Mouse (Mus musculus): ENCODE results near the gene Rasa3.
A peak's percentile ranks its signal among the peaks of the same experiment; 100 is the strongest.

Gene Rasa3

GRCm38 (mm10) chr8:13684131-13684530 lies 6.7 kb upstream of the Rasa3 start:
- DNase-seq: peak; percentile 37

DNA sequence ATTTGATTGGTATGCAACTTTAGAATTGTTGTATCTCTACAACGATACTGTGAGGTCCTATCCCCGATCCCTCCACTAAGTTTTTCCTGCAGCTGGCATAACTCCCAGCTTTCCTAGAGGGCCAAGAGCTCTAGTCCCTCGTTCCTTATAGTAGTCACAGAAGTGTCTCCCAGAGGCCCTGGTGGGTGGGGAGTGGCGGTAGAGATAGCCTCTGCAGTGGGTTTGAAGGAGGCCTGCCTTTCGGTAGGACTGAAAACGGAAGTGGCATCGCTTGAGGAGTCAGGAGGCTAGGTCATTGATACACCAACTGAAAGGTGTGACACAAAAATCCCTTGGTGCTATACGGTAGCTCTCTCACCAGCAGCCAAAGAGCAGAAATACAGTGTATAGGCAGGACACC lies 779 bp upstream of the Rasa3 start:
- DNase-seq: peak; percentile 34

DNA sequence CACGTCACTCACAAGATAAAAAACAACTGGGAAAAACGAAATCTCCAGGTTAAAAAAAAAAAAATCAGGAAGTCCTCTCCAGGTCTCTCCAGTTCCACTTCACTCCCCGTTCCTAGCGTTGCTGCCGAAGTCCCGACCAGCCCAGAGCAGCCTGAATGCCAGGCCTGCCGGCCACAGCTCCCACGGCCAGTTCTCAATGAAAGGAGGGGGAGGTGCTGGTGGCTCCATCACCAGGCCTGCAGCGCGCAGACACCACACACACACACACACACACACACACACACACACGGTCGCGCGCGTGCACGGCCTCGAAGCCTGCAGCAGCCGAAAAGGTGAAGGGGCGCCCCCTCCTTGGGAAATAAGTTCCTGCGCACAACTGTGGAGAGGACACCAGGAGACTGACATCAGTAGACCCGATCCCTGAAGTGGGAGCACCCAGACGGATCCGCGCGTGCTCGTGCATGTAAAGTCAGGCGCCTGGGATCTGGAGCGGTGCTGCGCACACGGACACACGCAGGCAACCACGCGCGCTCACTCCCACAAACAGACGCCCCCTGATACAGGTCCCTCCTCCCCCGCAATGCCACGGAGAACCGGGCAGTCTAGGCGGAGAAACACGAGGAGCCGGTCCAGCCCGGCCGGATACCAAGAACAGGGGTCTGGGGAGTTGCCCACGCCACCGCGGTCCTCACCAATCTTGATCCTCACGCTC lies 546 bp downstream of the Rasa3 start:
- DNase-seq: peak; percentile 82

DNA sequence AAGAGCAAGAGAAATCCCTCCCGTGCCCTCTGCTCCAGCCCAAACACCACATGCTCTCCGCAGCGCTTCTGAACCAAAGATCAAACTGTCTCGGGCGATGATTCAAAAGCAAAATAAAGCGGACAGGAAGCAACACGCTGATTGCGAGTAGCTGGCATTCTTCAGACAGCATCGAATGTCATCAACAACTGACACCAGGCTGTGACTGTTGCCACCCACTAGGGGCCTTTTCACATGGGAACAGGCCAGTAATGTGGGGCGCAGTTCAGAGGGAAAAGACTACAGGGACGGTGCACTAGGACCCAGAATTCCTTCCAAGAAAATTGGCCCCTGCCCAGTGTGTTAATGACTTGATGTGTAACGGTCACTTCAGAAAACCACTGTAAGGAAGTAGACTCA lies 1.1 kb downstream of the Rasa3 start:
- DNase-seq: peak; percentile 40

DNA sequence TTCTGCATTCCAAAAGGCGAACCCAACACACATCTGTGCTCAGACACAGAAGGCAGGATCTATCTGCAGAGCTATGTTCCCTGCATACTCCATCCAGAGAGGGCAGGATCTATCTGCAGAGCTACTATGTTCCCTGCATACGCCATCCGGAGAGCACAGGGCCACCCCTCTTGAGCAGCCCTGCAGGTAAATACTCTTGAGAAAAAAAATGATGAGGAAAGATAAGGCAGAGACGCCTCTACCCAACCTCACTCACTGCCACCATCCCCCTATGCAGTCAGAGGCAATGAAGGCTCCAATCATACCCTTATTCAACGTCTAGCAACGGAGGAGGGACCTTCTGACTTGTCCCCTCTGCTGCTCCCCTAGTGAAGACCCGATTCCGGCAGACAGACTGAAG lies 1.9 kb downstream of the Rasa3 start:
- DNase-seq: peak; percentile 21

DNA sequence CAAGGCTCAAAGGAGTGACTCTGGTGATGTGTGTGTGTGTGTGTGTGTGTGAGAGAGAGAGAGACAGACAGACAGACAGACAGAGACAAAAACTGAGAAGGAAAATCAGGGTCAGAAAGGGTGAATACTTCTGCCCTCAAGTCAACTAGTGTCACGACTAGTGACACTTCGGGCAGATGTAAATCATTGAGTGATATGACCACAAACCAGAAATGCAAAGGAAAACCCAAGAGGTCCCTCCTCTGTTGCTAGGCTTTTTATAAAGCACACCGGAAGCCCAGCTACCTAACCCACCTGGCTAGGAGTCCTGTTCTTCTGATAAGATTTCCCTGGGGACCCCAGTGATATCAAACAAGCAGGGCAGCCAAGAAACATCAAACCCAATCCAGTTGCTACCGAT lies 2.3 kb downstream of the Rasa3 start:
- DNase-seq: no peak

GRCm38 (mm10) chr8:13674294-13675010 lies 3.0 kb downstream of the Rasa3 start:
- peak; percentile 40 for DNase-seq

DNA sequence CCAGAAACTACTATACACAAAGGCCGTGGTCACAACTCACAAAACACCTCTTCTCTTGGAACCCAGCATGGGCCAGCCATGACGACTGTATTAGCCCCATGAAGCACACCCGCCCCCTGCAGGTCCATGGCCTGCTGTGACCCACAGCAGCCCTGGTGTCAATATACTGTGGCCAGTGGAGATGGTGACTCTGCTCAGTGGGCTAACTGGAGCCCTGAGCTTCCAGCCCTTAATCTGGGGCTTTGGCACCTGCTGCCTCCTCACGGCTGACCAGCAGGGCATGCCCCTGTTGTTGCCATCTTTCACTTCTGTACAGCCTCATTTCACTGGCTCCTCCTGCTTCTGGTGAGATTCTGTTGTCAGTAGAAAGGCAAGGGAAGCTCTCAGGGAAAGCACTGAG lies 4.2 kb downstream of the Rasa3 start:
- no peak for DNase-seq

- DNase-seq: no peak
Measured at GRCm38 (mm10) chr8:13671246-13672003, 6.0 kb downstream of the Rasa3 start.

DNA sequence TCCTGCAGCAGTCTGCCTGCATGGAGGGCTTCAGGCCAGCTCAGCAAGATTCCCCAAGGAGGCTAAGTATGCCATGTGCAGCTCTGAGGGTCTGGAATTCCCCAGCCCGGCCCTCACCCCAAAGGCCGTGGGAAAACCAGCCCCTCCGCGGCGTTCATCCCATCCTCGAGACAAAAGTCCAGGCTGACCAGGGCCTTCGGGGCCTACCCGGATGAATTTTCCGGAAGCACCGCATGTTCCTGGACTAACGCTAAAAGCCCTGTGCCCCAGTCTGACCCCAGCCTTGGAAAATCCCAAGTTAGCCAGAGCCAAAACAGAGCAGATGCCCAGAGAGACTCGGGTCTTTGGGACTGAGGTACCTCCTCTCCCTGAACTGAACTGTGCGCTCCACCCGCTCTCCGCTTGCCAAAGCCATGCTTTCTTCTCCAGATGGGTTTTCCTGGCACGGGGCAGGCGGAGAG lies 7.4 kb downstream of the Rasa3 start:
- DNase-seq: no peak

GRCm38 (mm10) chr8:13668367-13668766 lies 9.0 kb downstream of the Rasa3 start:
- no peak for DNase-seq

DNA sequence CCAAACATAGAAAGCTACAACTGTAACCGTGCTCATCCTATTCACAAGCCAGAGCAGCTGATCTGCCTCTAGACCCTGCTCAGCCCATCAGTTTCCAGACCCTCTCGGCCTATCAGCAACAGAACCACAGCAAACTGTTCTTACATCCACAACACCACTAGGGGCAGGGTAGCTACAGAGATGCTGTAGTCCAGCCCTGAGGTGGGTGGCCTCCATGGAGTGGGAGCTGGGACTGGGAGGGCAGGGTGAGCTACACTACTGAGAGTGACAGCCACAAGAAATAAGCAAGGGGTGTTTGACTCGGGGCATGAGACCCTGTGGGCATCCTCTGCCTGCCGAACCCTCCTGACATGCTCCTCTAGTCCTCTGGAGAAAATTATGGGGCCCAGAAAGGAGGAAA lies 9.5 kb downstream of the Rasa3 start:
- DNase-seq: no peak

DNA sequence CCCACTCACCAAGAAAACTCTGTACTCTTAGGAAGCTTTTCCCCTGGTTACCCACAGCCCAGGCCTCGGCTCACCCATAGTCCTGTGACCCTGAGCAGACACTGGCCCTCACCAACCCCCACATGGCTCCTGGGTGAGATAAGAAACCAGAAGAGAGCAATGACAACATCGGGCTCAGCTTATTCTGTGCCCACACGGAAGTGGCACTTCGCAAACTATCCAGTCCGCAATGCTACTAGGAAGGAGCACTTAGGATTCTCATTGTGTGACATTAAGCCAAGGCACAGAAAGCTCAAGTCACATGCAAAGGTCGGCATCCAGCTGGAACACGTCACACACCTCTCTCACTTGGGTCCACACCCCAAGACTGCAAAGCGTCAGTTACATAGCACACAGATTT lies 11.5 kb downstream of the Rasa3 start:
- no peak for DNase-seq

DNA sequence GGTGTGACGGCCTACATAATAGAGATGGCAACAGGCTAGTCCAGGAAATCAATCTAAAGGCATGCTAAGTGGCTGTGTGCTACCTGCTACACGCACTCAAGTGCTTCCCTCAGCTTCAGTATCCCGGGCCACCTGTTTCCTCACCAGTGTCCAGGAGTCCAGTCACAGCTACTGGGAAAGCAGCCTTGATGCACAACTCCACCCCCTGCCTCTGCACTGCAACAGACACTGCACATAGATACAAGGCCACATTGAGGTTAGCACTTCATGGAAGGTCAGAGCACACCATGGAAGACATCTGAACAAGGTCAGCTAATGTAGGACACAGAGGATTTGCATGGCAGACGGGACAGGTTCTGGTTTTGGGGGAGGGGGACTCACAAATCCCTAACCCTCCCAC lies 11.9 kb downstream of the Rasa3 start:
- DNase-seq: no peak

DNA sequence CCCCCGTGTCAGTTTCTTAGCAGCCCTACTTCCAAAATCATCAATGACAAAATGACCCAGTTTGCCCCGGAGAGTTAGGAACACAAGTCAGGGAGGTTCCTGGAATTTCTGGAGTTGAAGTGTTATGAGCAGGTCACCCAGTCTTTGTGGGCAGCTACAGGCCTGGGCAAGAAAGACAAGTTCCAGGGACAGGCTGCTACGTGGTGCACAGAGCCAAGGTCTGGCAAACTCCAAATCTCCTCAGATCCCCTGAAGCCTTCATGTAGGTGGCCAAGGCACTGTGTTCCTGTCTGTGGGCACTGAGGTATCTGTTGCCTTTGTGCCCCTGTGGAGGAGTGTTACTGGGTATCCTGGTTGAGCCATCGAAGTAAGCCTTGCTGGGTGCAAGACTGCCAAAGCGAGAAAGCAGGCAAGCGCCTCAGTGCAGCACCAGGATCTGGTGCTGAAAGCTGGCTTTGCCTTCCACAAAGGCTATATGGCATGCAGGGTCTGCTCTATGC lies 12.6 kb downstream of the Rasa3 start:
- DNase-seq: no peak

DNA sequence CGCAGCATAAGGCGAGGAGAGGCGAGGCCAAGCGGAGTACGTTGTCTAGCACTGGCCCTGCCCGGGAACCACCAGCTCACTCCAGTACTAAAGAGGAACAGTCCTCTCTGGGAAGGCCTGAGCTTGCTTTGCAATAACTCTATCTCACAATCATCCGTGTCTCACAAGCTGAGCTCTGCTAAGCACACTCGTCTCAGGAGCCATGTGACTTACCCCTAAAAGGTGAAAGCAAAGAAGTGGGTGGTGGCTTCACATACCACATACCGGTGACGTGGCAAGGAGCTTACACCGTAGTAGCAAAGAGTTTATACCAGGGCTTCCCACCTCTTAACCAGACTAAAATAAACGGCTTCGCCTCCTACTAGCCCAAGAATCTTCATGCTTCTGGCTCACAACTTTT lies 17.1 kb downstream of the Rasa3 start:
- DNase-seq: no peak

DNA sequence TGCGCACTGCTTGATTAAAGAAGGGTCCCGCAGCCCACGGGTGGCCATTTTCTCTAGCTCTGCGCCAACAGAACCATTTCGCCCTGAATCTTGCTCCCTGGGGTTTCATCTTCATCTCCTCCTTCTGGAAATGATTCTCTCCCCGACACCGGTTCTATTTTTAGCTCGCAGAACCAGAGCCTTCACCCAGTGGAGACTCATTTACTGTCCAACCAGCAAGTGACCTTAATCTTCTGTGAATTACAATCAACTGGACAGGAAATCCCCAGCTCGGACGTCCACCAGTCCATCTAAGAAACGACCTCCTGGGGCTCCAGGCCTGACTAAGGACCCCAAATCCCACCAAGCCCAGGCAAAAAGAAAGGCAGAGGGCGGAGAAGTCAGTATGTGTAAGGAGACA lies 19.9 kb downstream of the Rasa3 start:
- no peak for DNase-seq

- DNase-seq: no peak
Measured at GRCm38 (mm10) chr8:13655033-13655351, 22.4 kb downstream of the Rasa3 start.

GRCm38 (mm10) chr8:13654350-13655032 lies 22.9 kb downstream of the Rasa3 start:
- DNase-seq: no peak

GRCm38 (mm10) chr8:13650541-13651191 lies 26.7 kb downstream of the Rasa3 start:
- no peak for DNase-seq

GRCm38 (mm10) chr8:13649154-13649515 lies 28.3 kb downstream of the Rasa3 start:
- DNase-seq: no peak

DNA sequence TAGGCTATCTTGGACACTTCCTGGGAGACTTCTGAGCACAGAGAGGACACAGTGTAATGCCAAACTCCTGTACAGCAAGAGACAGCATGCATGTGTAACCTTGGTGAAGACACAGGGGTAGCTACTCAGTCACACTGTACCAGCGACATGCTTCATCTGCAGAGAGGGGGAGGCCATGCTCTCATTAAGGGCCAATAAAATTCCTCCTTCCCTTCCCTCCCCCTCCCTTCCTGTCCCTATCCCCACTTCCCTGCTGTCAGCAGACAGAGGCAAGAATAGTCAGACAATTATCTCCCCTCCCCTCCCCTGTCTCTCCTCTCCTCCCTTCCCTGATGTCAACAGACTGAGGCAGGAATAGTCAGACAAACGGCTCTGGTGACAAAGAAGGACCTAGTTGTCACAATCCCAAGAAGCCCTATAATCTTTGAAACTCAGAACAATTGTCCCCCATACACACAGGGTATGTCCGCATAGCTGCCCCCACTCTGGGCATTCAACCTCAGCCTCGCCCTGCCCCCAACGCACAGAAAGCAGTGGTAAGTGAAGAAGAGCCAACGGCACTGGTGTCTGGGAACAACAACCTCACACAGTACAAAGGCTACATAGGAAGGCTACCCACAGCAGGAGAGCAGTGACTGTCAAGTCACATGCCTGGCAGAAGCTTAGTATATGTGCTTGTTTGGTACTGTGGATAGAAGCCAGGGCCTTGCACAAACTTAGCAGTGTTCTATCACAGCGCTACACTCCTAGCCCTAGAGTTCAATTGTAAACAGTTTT lies 28.8 kb downstream of the Rasa3 start:
- DNase-seq: no peak

Measured in thymus, postnatal 14 days (tissue).